Mouse (Mus musculus) C2C12 (cell line): ENCODE measurements around the gene Gm39566. TPM values are rescaled to one million over a fixed set of nuclear protein-coding genes. Genes with fewer than 3 reads are reported as not detected.

Experiments
- H3K27me3 ChIP-seq: one replicate; pipeline ENCODE4 v1.6.1; 2011; ENCODE audit not compliant: control insufficient read depth, insufficient read depth, insufficient read length
- H3K36me3 ChIP-seq: one replicate; pipeline ENCODE4 v1.6.1; 2011; ENCODE audit not compliant: control insufficient read depth, insufficient read depth
- H3K4me3 ChIP-seq: one replicate; pipeline ENCODE4 v1.5.1; 2011; ENCODE audit warnings: mild to moderate bottlenecking, control low read depth; ENCODE audit not compliant: poor library complexity, insufficient read depth, severe bottlenecking
- H3K79me2 ChIP-seq: one replicate; pipeline ENCODE4 v1.6.1; 2011; ENCODE audit not compliant: control insufficient read depth, insufficient read depth
- H3K79me3 ChIP-seq: one replicate; pipeline ENCODE4 v1.6.1; 2011; ENCODE audit warnings: low read depth, control low read depth
- H3ac ChIP-seq: one replicate; pipeline ENCODE3; 2011; ENCODE audit warnings: low read depth; ENCODE audit not compliant: control insufficient read depth, insufficient read length
- CEBPB ChIP-seq: IDR thresholded peaks from one replicate; pipeline ENCODE4 v1.6.1; 2011; ENCODE audit warnings: low read depth, mild to moderate bottlenecking, control low read depth, moderate library complexity
- CTCF ChIP-seq: IDR thresholded peaks from one replicate; pipeline ENCODE4 v1.5.1; 2011; ENCODE audit not compliant: control insufficient read depth, insufficient read depth, insufficient read length
- FOSL1 ChIP-seq: IDR thresholded peaks from one replicate; pipeline ENCODE4 v1.8.0; 2011; ENCODE audit warnings: mild to moderate bottlenecking, low read length; ENCODE audit not compliant: poor library complexity, insufficient read depth, severe bottlenecking
- MAX ChIP-seq: IDR thresholded peaks from one replicate; pipeline ENCODE4 v1.6.1; 2011; ENCODE audit warnings: mild to moderate bottlenecking, control low read depth
- MYOD1 ChIP-seq: IDR thresholded peaks from one replicate; pipeline ENCODE4 v1.6.1; 2011; ENCODE audit warnings: low read depth; ENCODE audit not compliant: control insufficient read depth, insufficient read length
- MYOG ChIP-seq: IDR thresholded peaks from one replicate; pipeline ENCODE4 v1.6.1; 2011; ENCODE audit not compliant: control insufficient read depth, insufficient read length; ENCODE audit errors: extremely low read depth
- USF1 ChIP-seq: IDR thresholded peaks from one replicate; pipeline ENCODE4 v1.6.1; 2011; ENCODE audit warnings: low read depth, mild to moderate bottlenecking, control low read depth, moderate library complexity
- polyA plus RNA-seq: library from polyadenylated mRNA; unstranded; fragments of >200 nt; fragmentation: generic; extraction: Trizol; gene quantifications from one replicate; pipeline ENCODE4 v1.2.1, GENCODE M21; 2012; ENCODE audit warnings: missing spikeins

Gene Gm39566
- polyA plus RNA-seq, 1 experiment = not detected

DNA sequence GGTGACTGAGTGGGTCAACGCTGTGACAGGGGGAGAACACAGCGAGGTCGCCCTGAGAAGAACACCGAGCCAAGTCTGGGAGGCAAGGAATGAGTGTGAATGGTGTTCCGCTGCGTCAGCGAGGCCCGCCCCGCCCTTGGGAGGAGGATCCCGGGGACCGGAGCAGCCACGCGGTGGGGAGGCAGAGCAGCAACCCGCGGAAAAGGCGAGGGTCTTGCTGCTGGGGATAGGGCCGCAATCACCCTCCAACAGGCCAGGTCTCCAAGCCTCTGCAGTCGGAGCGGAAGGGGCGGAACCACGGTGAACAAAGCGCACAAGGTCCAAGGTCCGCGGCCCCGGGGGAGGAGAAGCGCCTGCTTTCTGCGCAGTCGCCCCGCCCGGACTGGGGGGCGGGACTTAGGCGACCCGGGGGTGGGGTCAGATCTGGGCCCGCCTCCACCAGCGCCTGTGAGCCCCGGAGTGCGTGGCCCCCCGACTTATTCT, 31.1 kb upstream of the Gm39566 start, which contains the start of gene Plscr3:
TSS of gene Plscr3 (plus strand) at position 179 of the 483 bp plus-strand sequence.
- no peak for TF ChIP-seq MYOD1
- TF ChIP-seq MAX = peak; percentile 90
- Histone ChIP-seq H3ac (peak within 1 kb of the TSS; percentile 89), H3K4me3 (peak within 1 kb of the TSS; percentile 89), H3K79me2 (peaks cover 22% of the 10 kb centered on the region), H3K79me3 (peaks cover 2% of the 10 kb centered on the region), H3K27me3 (no peaks in the 10 kb centered on the region), H3K36me3 (peaks cover 38% of the 10 kb centered on the region)

DNA sequence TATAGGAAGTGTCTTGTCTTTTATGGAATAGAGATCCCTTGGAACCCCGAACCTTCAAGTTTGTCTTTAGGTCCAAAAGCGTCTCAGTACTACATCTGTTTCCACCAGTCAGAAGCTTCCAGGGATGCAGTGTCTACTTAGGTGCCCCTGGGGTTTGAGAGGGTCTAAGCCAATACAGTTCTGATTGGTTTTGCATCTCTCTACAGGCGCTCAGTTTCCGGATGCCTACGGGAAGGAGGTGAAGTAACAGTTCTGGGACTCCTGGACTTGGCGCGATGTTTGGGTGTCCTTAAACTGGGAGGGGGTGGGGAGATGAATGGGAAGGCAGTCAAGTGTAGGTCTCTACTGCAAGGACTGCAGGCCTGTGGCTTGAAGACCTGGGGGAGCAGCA, 23.6 kb upstream of the Gm39566 start:
- Histone ChIP-seq H3K79me3 (no peaks in the 10 kb centered on the region), H3ac (peak overlapping the region; percentile 86), H3K36me3 (peaks cover 1% of the 10 kb centered on the region), H3K27me3 (no peaks in the 10 kb centered on the region), H3K79me2 (peaks cover 18% of the 10 kb centered on the region), H3K4me3 (peak overlapping the region; percentile 76)
- TF ChIP-seq CEBPB = no peak
- no peak for TF ChIP-seq MYOG
- TF ChIP-seq CTCF = no peak
- no peak for TF ChIP-seq MYOD1
- no peak for TF ChIP-seq FOSL1
- TF ChIP-seq USF1 = no peak
- no peak for TF ChIP-seq MAX

- Histone ChIP-seq H3K79me2 (peaks cover 18% of the 10 kb centered on the region), H3K36me3 (peaks cover 7% of the 10 kb centered on the region), H3ac (peak within 1 kb of the TSS; percentile 86), H3K27me3 (no peaks in the 10 kb centered on the region), H3K4me3 (peak within 1 kb of the TSS; percentile 76), H3K79me3 (no peaks in the 10 kb centered on the region)
- TF ChIP-seq MAX = peak; percentile 48
- TF ChIP-seq CEBPB = no peak
Observed at GRCm38 (mm10) chr11:69837952-69838713, 23.0 kb upstream of the Gm39566 start, which contains the start of gene Tmem256. Gene Tmem256 (plus strand): TSS chr11:69838514.

- peaks cover 12% of the 10 kb centered on the region for H3K36me3 ChIP-seq
- TF ChIP-seq MYOG (no peak), CTCF (no peak), MYOD1 (no peak), USF1 (no peak), CEBPB (no peak), MAX (no peak), FOSL1 (no peak)
- H3K79me3 ChIP-seq = no peaks in the 10 kb centered on the region
- H3K79me2 ChIP-seq = peaks cover 18% of the 10 kb centered on the region
- H3K27me3 ChIP-seq = no peaks in the 10 kb centered on the region
- H3K4me3 ChIP-seq = peak within 1 kb of the TSS; percentile 76
- peak within 1 kb of the TSS; percentile 86 for H3ac ChIP-seq
Observed at GRCm38 (mm10) chr11:69837604-69837951, 22.5 kb upstream of the Gm39566 start, which contains the start of gene Nlgn2. Gene Nlgn2 (minus strand): TSS chr11:69837784.

- TF ChIP-seq MAX = no peak
- no peak for TF ChIP-seq USF1
- no peak for TF ChIP-seq CEBPB
- TF ChIP-seq MYOD1 = no peak
- no peak for TF ChIP-seq FOSL1
- TF ChIP-seq MYOG = no peak
- no peak for TF ChIP-seq CTCF
- peak overlapping the region; percentile 76 for H3K4me3 ChIP-seq
- H3ac ChIP-seq = peak overlapping the region; percentile 10
- H3K36me3 ChIP-seq = peaks cover 12% of the 10 kb centered on the region
- no peaks in the 10 kb centered on the region for H3K79me3 ChIP-seq
- peaks cover 18% of the 10 kb centered on the region for H3K79me2 ChIP-seq
- no peaks in the 10 kb centered on the region for H3K27me3 ChIP-seq
Observed at GRCm38 (mm10) chr11:69836703-69837576, 21.8 kb upstream of the Gm39566 start.
